Mouse (Mus musculus): Measurements from ENCODE around the gene Fam129c. TPM values are rescaled to one million over a fixed set of nuclear protein-coding genes. Genes with fewer than 3 reads are reported as not detected.

Gene Fam129c
- polyA plus RNA-seq, 1 experiment, result 23.9 TPM

- H3K36me3 ChIP-seq (ENCODE audit: control insufficient read depth, insufficient read depth, low read length), result no peaks in the 10 kb centered on the region; the same call in 1 of the 2 replicates
- TF ChIP-seq POLR2A (IDR thresholded peaks at IDR 0.05; ENCODE audit: control insufficient read depth, extremely low read depth, insufficient read depth, low read length, poor library complexity) (no peak), CTCF (IDR thresholded peaks at IDR 0.05; ENCODE audit: borderline replicate concordance, control insufficient read depth, extremely low read depth, insufficient read depth, low read length, poor library complexity) (no peak)
- no peaks in the 10 kb centered on the region for H3K27me3 ChIP-seq (ENCODE audit: control insufficient read depth, insufficient read depth, low read length)
- H3K4me3 ChIP-seq (ENCODE audit: control insufficient read depth, insufficient read depth, low read length), result no peak overlapping the region
- peaks cover 1% of the 10 kb centered on the region for H3K4me1 ChIP-seq (replicated peaks; ENCODE audit: control insufficient read depth, insufficient read depth, low read length)
- 94% methylated on average over 14 of the region's 14 CpGs for WGBS
- DNase-seq, result no peak
- no peak overlapping the region for H3K27ac ChIP-seq (ENCODE audit: control insufficient read depth, insufficient read depth, low read length)
Observed at GRCm38 (mm10) chr8:71579476-71579875, 18.0 kb upstream of the Fam129c start.

GRCm38 (mm10) chr8:71580201-71580600 is 17.2 kb upstream of the Fam129c start:
- H3K27me3 ChIP-seq (ENCODE audit: control insufficient read depth, insufficient read depth, low read length), result no peaks in the 10 kb centered on the region
- H3K4me3 ChIP-seq (ENCODE audit: control insufficient read depth, insufficient read depth, low read length), result no peak overlapping the region
- H3K4me1 ChIP-seq (replicated peaks; ENCODE audit: control insufficient read depth, insufficient read depth, low read length), result no peaks in the 10 kb centered on the region
- TF ChIP-seq CTCF (IDR thresholded peaks at IDR 0.05; ENCODE audit: borderline replicate concordance, control insufficient read depth, extremely low read depth, insufficient read depth, low read length, poor library complexity) (no peak), POLR2A (IDR thresholded peaks at IDR 0.05; ENCODE audit: control insufficient read depth, extremely low read depth, insufficient read depth, low read length, poor library complexity) (no peak)
- no peak overlapping the region for H3K27ac ChIP-seq (ENCODE audit: control insufficient read depth, insufficient read depth, low read length)
- 94% methylated on average over 8 of the region's 9 CpGs for WGBS
- H3K36me3 ChIP-seq (ENCODE audit: control insufficient read depth, insufficient read depth, low read length), result no peaks in the 10 kb centered on the region; the same call in 1 of the 2 replicates
- DNase-seq, result no peak

- no peak for TF ChIP-seq POLR2A (IDR thresholded peaks at IDR 0.05; ENCODE audit: control insufficient read depth, extremely low read depth, insufficient read depth, low read length, poor library complexity)
- no peak for TF ChIP-seq CTCF (IDR thresholded peaks at IDR 0.05; ENCODE audit: borderline replicate concordance, control insufficient read depth, extremely low read depth, insufficient read depth, low read length, poor library complexity)
- Histone ChIP-seq H3K4me3 (ENCODE audit: control insufficient read depth, insufficient read depth, low read length) (no peak overlapping the region), H3K4me1 (replicated peaks; ENCODE audit: control insufficient read depth, insufficient read depth, low read length) (peaks cover 28% of the 10 kb centered on the region), H3K36me3 (ENCODE audit: control insufficient read depth, insufficient read depth, low read length) (no peaks in the 10 kb centered on the region; the same call in 1 of the 2 replicates), H3K27ac (ENCODE audit: control insufficient read depth, insufficient read depth, low read length) (no peak overlapping the region), H3K27me3 (ENCODE audit: control insufficient read depth, insufficient read depth, low read length) (no peaks in the 10 kb centered on the region)
- DNase-seq, result peak; percentile 52
- 48% methylated on average over 2 of the region's 2 CpGs for WGBS
Observed at GRCm38 (mm10) chr8:71586891-71587290, 10.6 kb upstream of the Fam129c start.

- H3K36me3 ChIP-seq (ENCODE audit: control insufficient read depth, insufficient read depth, low read length), result no peaks in the 10 kb centered on the region; the same call in 1 of the 2 replicates
- 84% methylated on average over 3 of the region's 3 CpGs for WGBS
- H3K27ac ChIP-seq (ENCODE audit: control insufficient read depth, insufficient read depth, low read length), result peak overlapping the region; percentile 12; the same call in 1 of the 2 replicates
- DNase-seq, result no peak
- no peak overlapping the region for H3K4me3 ChIP-seq (ENCODE audit: control insufficient read depth, insufficient read depth, low read length)
- no peaks in the 10 kb centered on the region for H3K27me3 ChIP-seq (ENCODE audit: control insufficient read depth, insufficient read depth, low read length)
- TF ChIP-seq CTCF (IDR thresholded peaks at IDR 0.05; ENCODE audit: borderline replicate concordance, control insufficient read depth, extremely low read depth, insufficient read depth, low read length, poor library complexity) (no peak), POLR2A (IDR thresholded peaks at IDR 0.05; ENCODE audit: control insufficient read depth, extremely low read depth, insufficient read depth, low read length, poor library complexity) (no peak)
- H3K4me1 ChIP-seq (replicated peaks; ENCODE audit: control insufficient read depth, insufficient read depth, low read length), result peaks cover 40% of the 10 kb centered on the region
Observed at GRCm38 (mm10) chr8:71588762-71589161, 8.7 kb upstream of the Fam129c start.

GRCm38 (mm10) chr8:71591017-71591416 is 6.4 kb upstream of the Fam129c start:
- H3K36me3 ChIP-seq (ENCODE audit: control insufficient read depth, insufficient read depth, low read length), result no peaks in the 10 kb centered on the region
- peak overlapping the region; percentile 76 for H3K4me3 ChIP-seq (ENCODE audit: control insufficient read depth, insufficient read depth, low read length)
- H3K4me1 ChIP-seq (replicated peaks; ENCODE audit: control insufficient read depth, insufficient read depth, low read length), result peaks cover 52% of the 10 kb centered on the region
- no peaks in the 10 kb centered on the region for H3K27me3 ChIP-seq (ENCODE audit: control insufficient read depth, insufficient read depth, low read length)
- WGBS, result 3% methylated on average over 5 of the region's 5 CpGs
- DNase-seq, result no peak
- no peak for TF ChIP-seq POLR2A (IDR thresholded peaks at IDR 0.05; ENCODE audit: control insufficient read depth, extremely low read depth, insufficient read depth, low read length, poor library complexity)
- TF ChIP-seq CTCF (IDR thresholded peaks at IDR 0.05; ENCODE audit: borderline replicate concordance, control insufficient read depth, extremely low read depth, insufficient read depth, low read length, poor library complexity), result no peak
- peak overlapping the region; percentile 94 for H3K27ac ChIP-seq (ENCODE audit: control insufficient read depth, insufficient read depth, low read length)

- Histone ChIP-seq H3K4me1 (replicated peaks; ENCODE audit: control insufficient read depth, insufficient read depth, low read length) (peaks cover 59% of the 10 kb centered on the region), H3K36me3 (ENCODE audit: control insufficient read depth, insufficient read depth, low read length) (no peaks in the 10 kb centered on the region), H3K27me3 (ENCODE audit: control insufficient read depth, insufficient read depth, low read length) (no peaks in the 10 kb centered on the region), H3K27ac (ENCODE audit: control insufficient read depth, insufficient read depth, low read length) (peak within 1 kb of the TSS; percentile 94), H3K4me3 (ENCODE audit: control insufficient read depth, insufficient read depth, low read length) (peak within 1 kb of the TSS; percentile 76)
- peak; percentile 94 for DNase-seq
- no peak for TF ChIP-seq CTCF (IDR thresholded peaks at IDR 0.05; ENCODE audit: borderline replicate concordance, control insufficient read depth, extremely low read depth, insufficient read depth, low read length, poor library complexity)
- TF ChIP-seq POLR2A (IDR thresholded peaks at IDR 0.05; ENCODE audit: control insufficient read depth, extremely low read depth, insufficient read depth, low read length, poor library complexity), result peak; percentile 92
- under 1% methylated on average over 71 of the region's 71 CpGs for WGBS
Observed at GRCm38 (mm10) chr8:71591471-71592373, 5.7 kb upstream of the Fam129c start, which contains the start of gene Pgls. Pgls (plus strand) TSS chr8:71592176.
